Mouse (Mus musculus) adipocyte (in vitro differentiated cells): Measurements from ENCODE around the gene RPS10-NUDT3.

Source experiments
- DNase-seq: peaks from one replicate; pipeline ENCODE4 v3.0.0-alpha.2; 2016; ENCODE audit warnings: low spot score

RPS10-NUDT3 gene

DNA sequence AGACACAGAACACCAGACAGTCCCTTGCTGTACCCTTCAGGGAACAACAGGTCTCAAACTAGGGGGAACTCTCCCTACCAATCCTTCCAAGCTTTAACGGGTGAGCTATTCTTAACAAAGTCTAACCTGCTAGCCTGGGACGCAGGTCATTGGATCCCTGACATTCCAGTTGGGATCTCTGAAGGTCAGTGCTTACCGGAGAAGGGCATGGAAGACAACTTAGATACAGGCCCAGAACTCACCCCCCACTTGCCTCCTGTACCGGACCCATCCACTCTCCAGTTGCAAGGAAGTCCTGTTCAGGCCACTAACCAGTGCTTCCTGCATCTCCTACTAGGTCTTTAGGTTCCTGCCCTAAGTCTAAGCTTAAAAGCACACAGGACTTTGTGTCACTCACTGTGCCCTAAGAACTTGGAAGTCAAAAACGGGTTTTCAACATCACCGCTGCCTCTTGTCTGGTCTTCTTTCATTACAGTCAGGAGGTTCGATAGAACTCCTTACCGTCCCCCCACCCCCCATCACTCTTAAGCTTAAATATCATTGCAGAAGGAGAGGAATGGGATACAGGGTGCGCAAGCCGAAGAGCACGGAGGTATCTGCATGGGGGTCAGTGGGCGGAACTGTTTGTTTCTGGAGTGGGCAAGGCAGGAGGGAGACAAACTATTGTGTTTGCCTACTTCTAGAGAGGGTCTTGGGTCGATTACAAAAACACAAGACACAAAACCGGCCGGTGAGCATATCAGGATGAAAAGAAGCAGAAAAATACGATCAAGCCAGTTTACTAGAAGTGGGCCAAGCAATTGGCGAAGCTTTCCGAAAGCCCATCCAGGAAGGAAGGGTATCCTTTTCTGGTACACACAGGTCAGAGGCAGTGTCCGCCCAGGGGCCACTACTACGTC is 80.7 kb downstream of the RPS10-NUDT3 start:
- DNase-seq, result no peak

- no peak for DNase-seq
Measured at GRCm38 (mm10) chr17:27552215-27553201, 82.5 kb downstream of the RPS10-NUDT3 start.

- DNase-seq, result no peak
Measured at GRCm38 (mm10) chr17:27551393-27551940, 83.6 kb downstream of the RPS10-NUDT3 start.

DNA sequence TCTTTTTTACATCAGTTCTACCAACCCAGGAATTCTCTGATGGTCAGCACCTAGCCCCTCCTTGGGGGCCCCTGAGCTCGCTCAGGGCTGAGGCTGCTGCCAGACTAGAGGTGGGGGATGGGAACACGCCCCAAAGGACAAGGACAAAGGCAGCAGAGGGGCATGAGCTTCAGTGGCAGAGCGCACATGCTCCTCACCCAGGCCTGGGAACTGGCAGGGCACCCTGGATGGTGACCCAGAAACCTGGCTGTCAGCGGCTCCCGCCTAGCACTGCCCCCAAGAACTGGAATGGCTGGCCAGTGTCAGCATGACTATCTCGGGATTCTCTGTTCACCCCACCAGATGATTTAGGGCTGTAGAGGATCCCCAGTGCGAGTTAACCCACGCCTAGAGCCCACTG is 85.8 kb downstream of the RPS10-NUDT3 start:
- no peak for DNase-seq

DNA sequence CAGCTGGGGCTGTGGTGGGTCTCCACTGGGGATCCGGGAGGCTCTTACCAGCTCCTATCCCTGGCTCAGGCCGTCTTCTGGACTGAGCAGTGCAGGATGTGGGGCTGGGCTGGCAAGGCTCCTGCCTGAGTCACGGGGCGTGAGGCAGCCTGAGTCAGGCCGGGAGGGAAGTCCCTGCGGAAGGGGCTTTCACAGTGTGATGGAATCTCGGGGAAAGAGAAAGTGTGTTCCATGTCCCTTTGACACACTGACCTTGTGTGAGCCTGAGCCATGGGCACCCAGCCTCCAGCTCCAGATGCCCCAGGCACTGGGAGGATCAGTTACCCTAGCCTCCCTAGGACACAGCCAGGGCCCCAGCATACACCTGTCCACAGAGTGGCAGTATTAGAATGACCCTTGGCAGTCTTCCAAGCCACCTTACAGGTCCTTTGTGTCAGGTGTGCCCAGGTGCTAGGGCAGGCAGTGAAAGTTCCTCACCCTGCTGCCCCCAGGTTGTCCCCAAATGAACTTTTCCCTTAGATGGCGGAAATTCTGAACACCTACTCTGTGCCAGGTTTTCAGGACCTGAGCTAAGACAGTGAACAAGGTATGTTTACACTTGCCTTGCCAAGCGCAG is 87.7 kb downstream of the RPS10-NUDT3 start:
- DNase-seq, result peak; percentile 80

GRCm38 (mm10) chr17:27546574-27547085 is 88.4 kb downstream of the RPS10-NUDT3 start:
- no peak for DNase-seq

- no peak for DNase-seq
Measured at GRCm38 (mm10) chr17:27545991-27546390, 89.0 kb downstream of the RPS10-NUDT3 start.

- no peak for DNase-seq
Measured at GRCm38 (mm10) chr17:27544551-27544950, 90.5 kb downstream of the RPS10-NUDT3 start.

- no peak for DNase-seq
Measured at GRCm38 (mm10) chr17:27541984-27542383, 93.0 kb downstream of the RPS10-NUDT3 start.

- no peak for DNase-seq
Measured at GRCm38 (mm10) chr17:27541261-27541660, 93.8 kb downstream of the RPS10-NUDT3 start.

- DNase-seq, result peak; percentile 77
Measured at GRCm38 (mm10) chr17:27534718-27535117, 100.3 kb downstream of the RPS10-NUDT3 start.

DNA sequence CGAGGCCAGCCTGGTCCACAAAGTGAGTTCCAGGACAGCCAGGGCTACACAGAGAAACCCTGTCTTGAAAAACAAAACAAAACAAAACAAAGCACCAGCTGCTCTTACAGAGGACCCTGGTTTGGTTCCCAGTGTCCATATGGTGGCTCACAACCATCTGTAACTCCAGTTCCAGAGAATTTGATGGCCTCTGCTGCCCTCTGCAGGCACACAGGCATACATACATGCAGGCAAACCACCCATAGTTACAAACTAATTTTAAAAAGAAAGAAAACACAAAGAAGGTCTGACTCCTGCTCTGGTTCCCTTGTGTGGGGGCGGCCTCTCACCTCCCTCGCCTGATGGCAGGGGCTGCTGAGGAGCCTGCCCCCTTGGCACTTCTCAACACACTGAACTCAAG is 101.7 kb downstream of the RPS10-NUDT3 start:
- DNase-seq, result no peak

DNA sequence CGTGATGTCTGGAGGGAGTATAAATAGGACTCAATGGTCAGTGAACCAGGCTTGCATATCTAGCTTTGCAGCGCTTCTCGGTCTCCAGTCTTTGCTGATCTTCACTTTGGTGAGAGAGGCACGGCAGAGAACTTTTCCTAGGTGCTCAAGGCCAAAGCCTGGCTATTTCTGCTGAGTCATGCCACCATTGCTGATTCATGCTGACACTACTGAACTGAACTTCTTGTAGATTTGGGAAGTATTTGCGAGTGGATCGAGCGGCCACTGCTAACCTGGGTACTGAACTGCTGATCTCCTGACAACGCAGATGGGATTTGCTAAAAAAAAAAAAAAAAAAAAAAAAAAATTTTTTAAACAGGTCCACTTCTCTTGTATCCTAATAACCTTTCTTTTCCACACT is 102.9 kb downstream of the RPS10-NUDT3 start:
- no peak for DNase-seq
